Mouse (Mus musculus): Measurements from ENCODE around the gene Hba-x.

Gene Hba-x

DNA sequence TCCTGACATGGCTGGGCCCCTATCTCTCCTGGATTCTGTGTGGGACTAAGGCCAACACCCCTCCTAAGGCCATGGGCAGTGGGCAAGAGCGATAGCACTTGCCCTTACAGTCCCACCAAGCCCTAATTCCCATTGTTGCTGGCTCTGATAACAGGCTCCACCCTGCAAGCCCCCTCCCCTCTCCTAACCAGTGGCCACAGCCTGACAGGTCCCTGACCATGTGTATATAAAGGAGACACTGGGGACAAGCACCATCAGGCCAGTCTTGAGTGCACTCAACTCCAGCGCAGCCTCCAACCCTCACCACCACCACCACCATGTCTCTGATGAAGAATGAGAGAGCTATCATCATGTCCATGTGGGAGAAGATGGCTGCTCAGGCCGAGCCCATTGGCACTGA, at the start of gene Hba-x:
Gene Hba-x, plus strand, starts transcription at position 54 of the 400 bp plus-strand sequence.
- no peak for DNase-seq (ENCODE audit: low spot score)

DNA sequence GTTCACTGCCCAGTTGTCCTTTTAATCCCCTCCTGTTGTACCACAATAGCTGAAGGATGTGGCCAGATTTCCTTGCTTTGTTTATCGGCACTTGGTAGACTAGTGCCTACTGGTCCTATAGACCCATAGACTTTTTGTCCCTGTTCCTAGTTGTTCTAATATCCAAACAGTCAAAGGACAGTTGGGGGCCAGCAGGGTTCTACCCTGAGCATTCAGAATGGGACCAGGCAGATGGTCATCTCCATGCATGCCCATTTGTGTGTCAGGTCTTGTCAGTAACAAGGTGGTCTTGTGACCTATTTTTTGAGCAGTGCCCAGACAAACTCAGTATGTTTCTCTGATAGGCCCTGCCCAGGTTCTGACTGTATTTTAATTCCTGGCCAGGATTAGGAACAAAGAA, 49.2 kb upstream of the Hba-x start:
- no peak for DNase-seq (ENCODE audit: low spot score)

DNA sequence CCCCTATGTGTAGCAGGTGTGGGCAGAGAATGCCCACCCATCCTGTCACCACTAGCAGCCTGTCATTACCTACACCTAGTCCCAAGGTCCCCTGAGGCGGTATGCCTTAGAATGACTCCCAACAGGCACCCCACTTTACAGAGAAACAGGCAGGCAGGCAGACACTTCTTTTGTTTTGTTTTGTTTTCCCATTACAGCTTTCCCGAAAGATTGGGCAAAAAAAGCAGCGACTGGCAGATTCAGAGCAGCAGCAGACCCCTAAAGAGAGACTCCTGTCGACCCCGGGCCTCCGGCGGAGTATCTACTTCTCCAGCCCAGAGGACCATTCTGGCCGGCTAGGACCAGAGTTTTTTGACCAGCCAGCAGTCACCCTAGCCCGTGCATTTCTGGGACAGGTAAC, 48.6 kb upstream of the Hba-x start:
- DNase-seq (ENCODE audit: low spot score): no peak

DNA sequence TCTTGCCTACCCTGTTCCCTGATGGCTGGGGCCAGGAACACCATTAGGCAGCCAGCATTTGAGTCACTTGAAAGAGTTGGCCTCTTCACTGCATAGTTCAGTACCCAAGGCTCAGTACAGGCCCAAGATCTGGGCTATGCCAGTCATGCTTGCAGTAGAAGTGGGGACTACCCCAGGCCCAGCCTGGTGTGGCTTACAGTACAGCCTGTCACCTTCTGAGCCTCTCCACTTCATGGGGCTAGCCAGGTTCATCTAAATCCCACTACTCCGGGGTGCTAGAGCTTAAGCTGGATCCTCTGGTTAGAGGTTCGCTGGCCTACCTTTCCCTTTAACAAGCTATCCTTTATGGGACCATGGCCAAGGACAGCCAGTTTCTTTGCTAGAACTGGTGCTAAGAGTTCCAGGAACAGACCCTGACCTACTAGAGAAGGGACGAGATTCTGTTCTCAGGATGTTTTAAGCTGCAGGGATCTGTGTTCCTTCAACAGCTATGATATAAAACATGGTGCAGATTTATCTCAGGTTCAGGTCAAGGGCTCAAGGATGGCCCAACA, 47.8 kb upstream of the Hba-x start:
- DNase-seq (ENCODE audit: low spot score): no peak

DNA sequence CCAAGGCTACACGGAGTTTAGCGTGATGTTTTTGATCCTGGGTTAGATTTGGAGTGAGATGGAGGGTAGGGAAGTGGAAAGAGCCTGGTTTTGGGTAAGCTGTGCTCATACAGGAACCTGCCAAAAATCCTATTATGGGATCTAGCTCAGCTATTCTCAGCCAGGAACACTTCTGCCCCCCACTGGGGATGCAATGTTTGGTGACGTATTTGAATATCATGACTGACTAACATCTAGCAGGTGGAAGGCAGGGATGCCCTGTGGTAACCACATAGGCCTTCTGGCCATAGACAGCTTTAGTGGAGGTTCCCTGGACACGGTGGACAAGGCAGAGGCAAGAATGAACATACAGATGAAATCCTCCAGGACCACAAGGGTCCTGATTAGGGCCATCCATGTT, 46.0 kb upstream of the Hba-x start:
- no peak for DNase-seq (ENCODE audit: low spot score)

DNA sequence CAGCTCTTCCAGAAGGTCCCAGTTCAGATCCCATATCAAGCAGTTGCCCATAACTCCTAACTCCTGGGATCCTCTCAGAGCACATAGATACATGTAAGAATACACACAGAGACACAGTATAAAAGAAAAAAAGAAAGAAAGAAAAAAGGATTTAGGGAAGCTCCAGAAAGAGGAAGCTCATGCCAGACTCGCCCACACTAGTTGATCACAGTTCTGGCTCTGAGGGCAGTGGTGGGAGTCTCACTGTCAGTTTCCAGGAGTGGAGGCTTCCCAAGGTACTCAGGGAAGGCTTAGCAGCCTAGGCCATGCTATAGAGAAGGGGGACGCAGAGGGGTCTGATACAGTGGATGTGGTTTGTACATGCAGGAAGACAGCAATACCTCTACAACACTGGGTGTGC, 45.1 kb upstream of the Hba-x start:
- DNase-seq (ENCODE audit: low spot score): no peak

DNA sequence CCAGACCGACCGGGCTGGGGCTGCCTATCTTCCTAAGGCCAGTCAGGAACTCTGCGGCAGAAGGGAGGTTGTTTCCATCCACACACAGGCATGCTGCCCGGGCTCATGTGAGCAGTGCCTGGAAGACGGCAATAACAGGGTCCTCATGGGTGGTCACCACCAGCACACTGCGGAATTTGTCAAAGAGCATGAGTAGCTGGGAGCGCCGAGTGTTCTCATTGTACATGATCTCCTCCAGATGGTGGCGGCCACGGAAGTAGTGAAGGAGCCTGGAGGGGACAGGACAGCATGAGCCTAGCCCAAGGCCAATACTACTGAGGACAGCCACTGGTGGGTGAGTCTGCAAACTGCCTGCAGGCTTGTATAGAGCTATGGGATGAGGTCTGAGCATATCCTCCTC, 43.4 kb upstream of the Hba-x start:
- DNase-seq (ENCODE audit: low spot score): no peak

DNA sequence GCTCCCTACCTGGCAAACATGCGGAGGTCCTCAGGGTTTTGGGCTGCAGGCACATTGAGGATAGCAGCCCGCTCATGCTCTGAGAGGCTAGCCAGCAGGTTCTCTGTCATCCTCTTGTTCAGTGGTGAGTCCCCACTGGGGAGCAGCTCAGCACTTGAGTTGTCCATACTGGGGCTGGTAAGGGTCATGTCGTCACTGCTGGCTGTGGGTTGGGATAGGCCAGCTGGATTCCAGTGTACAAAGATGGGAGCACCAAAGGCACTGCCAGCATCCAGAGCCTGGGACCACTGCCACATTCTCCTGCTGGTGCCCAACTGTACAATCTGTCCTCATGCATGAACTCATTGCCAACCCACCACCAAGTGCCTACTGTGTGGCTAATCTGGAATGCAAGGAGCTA, 42.3 kb upstream of the Hba-x start:
- no peak for DNase-seq (ENCODE audit: low spot score)

DNA sequence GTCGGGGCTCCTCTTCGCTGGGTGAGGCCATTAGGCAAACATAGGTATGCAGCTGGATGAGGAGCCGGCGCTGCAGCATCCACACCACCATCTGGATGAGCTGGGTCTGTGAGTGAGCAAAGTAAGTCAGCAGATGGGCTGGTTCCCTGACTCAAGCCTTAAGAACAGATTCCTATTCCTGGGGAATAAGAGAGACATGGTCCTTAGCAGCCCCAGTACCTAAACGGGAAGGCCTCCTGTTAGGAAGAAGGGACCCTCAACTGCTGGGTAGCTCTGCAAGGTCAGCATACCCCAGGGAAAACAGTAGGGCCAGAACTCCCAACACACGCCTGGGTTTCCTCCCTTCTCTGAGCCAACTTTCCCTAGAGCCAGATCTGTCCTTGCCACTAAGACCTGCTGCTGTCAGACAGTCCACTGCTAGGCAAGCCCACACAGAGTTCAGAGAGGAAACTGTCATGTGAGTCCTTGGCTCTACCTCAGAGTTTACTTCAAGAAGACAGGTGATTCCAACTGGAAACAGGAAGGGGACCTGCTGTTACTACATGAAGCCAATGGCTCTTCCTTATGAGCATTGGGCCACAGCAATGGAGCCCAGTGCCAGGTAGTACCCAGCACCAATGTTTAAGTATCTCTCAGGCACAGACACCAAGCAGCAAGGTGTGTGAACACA, 41.2 kb upstream of the Hba-x start:
- no peak for DNase-seq (ENCODE audit: low spot score)

DNA sequence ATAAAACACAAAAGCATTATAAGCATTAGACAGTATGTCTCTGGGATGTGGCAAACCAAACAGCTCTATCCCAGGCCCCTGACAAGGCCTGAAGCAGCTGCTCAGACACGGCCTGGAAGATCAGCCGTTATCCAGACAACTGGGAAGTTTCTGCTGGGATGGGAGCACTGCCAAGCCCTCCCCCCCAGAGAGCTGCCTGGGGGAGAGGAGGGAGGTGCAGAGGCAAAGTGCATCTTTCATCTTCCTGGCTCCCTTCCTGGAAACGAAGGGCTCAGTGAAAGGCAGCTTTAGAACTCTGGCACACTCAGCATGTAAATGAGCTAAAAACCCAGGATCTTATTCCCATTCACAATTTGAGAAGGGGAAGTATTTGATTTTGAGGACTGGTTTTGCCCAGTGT, 40.6 kb upstream of the Hba-x start:
- no peak for DNase-seq (ENCODE audit: low spot score)

DNA sequence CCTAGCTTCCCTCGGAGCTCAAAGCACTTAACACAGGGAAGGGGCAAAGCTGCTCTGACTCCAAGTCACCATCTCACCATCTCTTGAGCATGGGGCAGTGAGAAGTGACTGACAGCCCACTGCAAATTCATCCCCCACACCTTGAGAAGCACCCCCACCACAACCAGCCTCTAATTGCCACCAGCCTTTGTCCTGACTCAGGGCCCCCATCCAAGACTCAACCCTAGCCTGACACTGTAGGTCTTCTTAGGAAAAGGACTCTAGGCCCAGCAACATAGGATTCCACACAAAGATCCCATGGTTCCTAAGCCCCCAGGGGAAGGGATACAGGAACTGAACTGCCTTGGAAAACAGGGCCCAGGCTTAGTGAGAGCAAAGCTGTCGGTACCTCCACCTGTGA, 40.1 kb upstream of the Hba-x start:
- DNase-seq (ENCODE audit: low spot score): no peak

DNA sequence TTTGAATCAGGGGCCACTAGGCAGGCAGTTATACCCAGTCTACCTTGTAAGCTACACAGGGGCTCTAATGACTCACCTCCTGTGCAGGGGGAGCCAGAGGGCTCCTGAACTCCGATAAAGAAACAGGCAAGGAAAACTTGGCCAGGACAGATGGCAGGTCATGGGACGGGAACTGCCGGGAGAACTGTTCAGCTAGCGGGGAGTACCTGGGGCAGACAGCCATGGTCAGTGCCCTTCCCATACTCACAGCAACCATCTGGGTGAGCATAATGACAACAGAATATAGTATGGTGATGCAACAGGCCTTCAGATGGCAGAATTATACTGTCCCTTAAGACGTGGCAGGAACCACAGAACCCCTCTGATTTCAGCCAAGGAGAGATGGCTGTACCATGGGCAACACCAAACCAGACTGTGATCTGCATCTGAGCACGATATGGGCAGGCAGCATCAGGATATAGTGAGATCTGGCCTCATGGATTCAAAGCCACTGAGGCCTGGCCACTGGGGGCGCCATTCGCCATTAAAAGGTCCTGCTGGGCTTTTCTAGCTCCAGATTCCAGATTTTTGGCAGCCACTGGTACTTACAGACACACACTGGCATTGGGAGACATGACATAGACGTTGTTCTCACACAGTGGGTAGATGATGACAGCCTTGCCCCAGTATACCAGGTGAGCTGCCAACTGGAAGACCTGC, 39.3 kb upstream of the Hba-x start:
- peak; percentile 77 for DNase-seq (ENCODE audit: low spot score)

DNA sequence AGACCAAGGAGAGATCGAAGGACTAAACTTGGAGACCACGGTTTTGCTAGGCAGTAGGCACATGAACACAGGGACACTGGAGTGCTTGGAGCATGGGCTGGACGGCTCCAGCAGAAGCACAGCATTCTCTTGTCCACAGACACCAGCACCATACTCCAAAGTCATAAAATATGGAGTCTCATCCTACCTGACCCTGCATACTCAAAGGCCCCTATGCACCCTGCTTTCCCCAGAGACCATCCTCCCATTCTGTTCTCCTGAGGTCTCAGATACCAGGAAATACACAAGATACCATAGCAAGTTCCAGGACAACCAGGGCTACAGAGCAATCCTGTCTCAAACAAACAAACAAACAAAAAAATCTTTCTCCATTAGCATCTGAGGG, 38.8 kb upstream of the Hba-x start:
- no peak for DNase-seq (ENCODE audit: low spot score)

DNA sequence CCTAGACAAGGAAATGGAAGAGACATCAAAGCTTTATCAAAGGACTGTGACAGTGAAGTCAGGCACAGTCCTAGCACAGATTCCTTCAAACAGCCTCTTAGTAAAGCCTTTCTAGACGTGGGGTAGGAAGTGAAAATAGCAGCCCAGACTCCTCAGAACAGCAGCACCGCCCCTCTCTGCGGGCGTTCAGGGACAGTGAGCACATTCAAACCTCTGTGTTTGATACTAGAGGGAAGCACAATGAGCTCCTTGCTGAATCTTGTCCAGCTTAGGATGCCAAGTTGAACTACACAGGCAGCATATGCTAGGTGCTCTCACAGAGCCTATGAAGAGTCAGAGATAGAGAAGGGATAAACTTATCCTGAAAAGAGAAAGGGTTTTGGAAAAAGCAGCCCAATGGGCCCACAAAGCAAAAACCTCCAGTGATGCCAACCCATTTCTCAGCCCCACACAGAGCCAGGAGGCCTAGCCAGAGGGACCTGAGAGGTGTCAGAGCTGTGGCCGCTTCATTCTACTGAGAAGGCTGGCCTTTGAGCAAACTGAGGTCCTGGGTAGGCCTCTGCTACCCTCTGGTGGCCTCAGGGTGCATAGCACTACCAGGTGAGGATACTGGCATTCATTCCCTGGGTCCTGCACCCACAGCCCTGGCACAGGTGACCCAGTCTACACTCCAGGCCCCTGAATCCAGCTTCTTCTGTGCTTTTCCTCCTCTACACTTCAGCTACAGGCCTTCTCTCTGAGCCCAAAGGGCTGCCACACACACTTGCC, 37.9 kb upstream of the Hba-x start:
- peak; percentile 82 for DNase-seq (ENCODE audit: low spot score)

DNA sequence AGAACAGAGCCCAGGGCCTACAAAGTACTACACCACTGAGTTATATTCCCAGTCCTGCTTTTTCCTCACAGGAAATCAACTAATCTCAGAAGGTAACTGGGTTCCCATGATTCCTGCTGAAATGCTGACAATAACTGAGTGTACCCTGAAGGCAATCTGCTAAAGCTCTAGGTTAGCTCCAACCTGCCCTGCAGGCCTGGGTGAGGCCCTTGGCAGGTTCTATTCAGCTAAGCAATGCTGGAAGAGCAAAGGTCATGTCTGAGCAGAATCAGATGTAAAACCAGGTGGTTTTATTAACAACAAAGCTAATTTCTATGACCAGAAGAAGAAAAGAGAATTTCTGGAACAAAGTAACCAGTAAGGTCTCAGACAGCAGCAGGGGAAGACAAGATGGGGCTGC, 34.8 kb upstream of the Hba-x start:
- DNase-seq (ENCODE audit: low spot score): no peak

DNA sequence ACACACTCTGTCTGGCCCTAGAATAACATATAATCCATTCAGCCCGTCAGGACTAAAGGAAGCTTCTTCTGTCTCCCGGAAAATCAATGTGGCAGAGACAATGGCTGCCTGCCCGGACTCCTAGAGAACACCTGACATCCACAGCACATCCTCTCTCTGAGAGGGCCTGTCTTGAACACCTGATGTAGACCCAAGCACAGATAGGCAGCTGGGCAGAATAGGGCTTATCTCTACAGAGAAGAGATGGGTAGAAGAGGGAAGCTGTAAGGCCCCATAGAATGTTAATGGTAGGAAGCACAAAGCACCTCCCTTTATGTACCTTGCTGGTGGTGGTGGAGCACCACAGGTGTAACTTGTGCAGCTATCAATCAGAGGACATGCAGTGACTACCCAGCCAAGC, 34.0 kb upstream of the Hba-x start:
- DNase-seq (ENCODE audit: low spot score): no peak

DNA sequence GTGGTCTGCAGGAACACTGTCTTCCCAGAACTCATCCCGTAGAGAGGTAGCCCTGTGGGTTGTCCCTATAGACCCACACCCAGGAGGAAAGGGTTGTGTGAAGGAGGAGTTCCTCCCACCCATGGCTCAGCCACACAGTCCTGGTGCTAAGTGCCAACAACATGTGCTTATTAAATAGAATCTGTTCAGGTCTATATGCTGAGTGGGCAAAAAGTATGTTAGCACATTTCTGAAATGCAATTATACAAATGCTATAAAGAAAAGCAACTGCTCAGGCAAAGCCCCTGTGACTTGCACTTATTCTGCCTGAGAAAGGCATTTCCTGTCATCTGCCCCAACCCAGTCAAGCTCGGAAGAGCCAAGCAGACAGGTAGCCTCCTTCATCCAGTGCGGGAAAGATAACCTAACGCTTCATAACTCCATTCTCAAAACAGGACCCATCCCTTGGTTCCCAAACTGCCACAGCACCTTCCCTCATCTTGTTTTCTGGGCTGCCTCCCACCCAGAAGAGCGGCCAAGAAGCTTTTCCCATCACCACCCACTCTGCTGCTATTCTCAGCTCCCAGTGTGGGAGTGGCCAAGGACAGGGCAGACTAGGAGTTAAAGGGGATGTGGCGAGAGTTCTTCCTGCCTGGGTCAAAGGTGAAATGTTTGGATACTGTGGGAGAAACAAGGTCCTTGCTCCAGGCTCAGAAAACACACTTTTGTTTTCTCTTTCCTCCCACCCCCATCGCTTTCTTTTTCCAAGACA, 32.8 kb upstream of the Hba-x start:
- no peak for DNase-seq (ENCODE audit: low spot score)

DNA sequence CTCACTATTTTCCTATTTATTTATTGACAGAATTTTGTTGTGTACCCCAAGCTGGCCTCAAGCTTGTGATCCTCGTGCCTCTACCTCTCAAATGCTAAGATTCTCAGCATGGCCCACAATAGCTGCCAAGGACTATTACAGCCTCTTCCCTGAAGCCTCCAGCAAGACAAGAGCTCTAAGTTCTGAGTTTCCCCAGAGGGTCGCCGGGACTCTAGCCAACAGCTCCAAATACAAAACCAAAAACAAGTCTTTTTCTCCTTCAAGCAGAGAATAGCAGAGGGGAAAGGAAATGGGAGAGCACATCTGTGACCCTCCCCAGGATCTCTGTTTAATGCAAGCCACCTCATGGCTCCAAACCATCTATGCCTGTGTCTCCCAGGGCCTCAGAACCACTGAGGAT, 32.1 kb upstream of the Hba-x start:
- no peak for DNase-seq (ENCODE audit: low spot score)

DNA sequence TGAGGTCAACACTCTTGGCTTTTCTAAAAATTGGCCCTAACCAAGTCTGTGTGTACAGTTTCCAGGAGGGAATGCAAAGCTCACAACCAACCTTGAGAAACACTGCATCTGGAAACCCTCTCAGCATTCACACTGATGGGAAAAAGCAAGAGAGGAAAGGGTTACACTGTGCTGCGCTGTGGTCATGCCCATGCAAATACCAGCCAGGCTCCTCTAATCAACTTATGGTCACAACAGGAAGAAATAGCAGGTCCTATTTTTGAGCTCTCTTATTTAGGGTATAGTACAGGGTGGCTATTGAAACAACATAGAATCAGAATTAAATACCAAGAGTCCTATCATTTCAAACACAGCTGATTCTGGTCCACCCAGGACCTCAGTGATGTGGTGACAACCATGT, 31.6 kb upstream of the Hba-x start:
- no peak for DNase-seq (ENCODE audit: low spot score)

DNA sequence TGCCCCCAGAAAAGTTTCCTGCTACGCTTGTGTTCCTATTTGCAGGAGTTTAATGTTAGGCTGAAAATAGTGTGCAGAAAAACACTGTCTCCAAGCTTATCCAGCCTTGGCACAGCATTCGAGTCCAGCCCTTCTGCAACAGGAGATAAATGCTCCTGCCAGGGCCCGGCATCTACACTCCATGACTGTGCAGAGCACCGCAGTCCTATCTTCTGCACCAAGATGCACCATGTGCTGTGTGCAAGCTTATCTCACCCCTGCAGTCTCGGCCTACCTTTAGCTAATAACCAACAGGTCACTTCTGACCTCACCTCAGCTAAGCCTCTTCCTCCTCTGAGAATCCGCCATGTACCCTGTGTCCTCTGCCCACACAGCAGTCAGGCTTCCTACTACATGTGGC, 30.6 kb upstream of the Hba-x start:
- DNase-seq (ENCODE audit: low spot score): no peak

DNA sequence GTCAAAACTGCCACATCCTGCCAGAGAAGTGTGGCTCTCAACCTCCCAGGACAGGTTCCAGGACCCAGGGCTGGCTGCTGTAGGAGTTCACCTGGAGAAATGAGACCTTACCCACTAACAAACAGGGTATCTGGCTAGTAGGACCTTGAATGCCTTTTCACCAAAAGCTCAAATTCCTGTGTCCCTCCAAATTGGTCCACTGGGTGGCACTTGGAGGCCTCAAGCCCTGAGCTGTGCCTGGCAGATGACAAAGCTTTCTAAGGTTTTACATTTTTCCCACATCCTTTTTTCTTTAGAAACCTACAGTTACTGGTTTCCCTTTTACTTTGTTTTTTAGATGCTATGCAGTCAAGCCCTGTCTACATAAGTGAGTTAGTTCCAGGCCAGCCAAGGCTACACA, 29.1 kb upstream of the Hba-x start:
- DNase-seq (ENCODE audit: low spot score): no peak

DNA sequence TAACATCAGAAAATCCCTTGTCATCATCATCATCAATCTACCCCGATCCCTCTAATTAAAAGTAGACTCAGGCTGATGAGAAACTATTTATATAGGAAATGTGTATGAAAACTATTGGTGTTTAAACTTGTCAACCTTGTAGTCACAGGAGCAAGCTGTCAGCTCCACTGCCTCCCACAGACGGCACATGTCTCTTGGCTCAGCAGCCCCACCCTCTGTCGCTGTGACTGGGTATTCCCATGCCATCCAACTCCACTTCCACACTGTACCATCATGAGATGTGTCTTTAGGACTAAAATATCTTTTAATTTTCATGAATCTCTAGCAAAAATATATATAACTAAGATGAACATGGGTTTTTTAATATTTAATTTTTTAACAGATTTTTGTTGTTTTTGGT, 27.9 kb upstream of the Hba-x start:
- no peak for DNase-seq (ENCODE audit: low spot score)
